ENCODE assay signal across 8 mouse cellular contexts in the genomic region with DNA sequence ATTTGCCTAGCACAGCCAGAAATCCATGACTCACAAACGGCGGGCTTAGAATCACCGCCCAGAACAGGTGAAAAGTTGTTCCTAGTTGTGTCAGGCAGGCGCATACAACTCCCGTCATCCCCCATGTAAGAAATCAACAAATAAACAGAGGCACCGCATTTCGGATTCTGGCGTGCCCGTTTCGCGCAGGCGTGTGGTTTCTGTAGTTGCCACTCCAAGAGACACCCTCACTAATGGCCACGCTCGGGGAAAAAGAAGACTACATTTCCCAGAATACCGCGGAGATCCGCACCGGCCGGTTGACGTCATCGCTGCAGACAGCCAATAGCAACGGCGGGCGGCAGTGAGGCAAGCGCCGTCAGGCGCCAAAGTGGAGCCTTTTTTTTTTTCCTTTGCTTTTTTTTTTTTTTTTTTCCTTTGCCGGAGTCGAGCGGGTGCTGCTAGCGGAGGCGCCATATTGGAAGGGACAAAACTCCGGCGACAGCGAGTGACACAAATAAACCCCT. TPM values are rescaled to one million over a fixed set of nuclear protein-coding genes. Genes with fewer than 3 reads are reported as not detected.
DNase-seq lines count a peak whose midpoint lies in the region; ATAC-seq lines count a peak whose summit lies in the region.

A gene (plus strand): TSS at position 346 of the 506 bp plus-strand sequence.

- H3K4me1 ChIP-seq in intestine, embryonic 14.5 days (replicated peaks; ENCODE audit: control insufficient read depth, insufficient read depth, low read length) = peaks cover 3% of the 10 kb centered on the region; the same call in 1 of the 2 replicates

- H3K9me3 ChIP-seq in intestine, embryonic 14.5 days (ENCODE audit: control insufficient read depth, low read length) = no peaks in the 10 kb centered on the region

- H3K4me3 ChIP-seq in intestine, embryonic 14.5 days (ENCODE audit: low read depth, low read length) = peak within 1 kb of the TSS; percentile 81

- 0% methylated on average over 35 of the region's 35 CpGs for WGBS in intestine, embryonic 14.5 days

- H3K9ac ChIP-seq in intestine, embryonic 14.5 days (ENCODE audit: low read length) = peak within 1 kb of the TSS; percentile 90

- peak; percentile 98 for ATAC-seq in intestine, embryonic 14.5 days (replicated peaks; ENCODE audit: low FRiP score, low TSS enrichment, low read depth)

- peaks cover 25% of the 10 kb centered on the region for H3K36me3 ChIP-seq in intestine, embryonic 14.5 days (ENCODE audit: control insufficient read depth, insufficient read depth, low read length)

- peak within 1 kb of the TSS; percentile 98 for H3K27ac ChIP-seq in intestine, embryonic 14.5 days (ENCODE audit: low read depth)

- DNase-seq in adrenal gland, adult 18-20 months (ENCODE audit: low spot score in 2 of 2) = peak; percentile 89 to 90
- DNase-seq in embryo, embryonic 11 days = peak; percentile 98
- DNase-seq in gastrocnemius, postnatal 25 days = peak; percentile 99
- DNase-seq in intestine, embryonic 14.5 days (ENCODE audit: low spot score) = peak; percentile 90
- peak; percentile 99 to 100 for DNase-seq in left cerebral cortex, postnatal 14 days (ENCODE audit: low spot score in 2 of 2)
- peak; percentile 98 for DNase-seq in mesoderm, embryonic 11.5 days (ENCODE audit: low read depth, low spot score)
- DNase-seq in right cerebral cortex, postnatal 36 days (ENCODE audit: low spot score in 2 of 2) = peak; percentile 99
- peak; percentile 98 for DNase-seq in yolk sac, embryonic 10.5 days (ENCODE audit: low spot score)

- intact Hi-C loops in left cerebral cortex, postnatal 14 days (cut with DNase I) = loop anchor here (5.0 kb wide), 2 partner anchors 97 to 152 kb away; a partner anchor contains a TSS

- no peaks in the 10 kb centered on the region for H3K27me3 ChIP-seq in intestine, embryonic 14.5 days (replicated peaks; ENCODE audit: control insufficient read depth, insufficient read depth, low read length)

- peak within 1 kb of the TSS; percentile 68 for H3K4me2 ChIP-seq in intestine, embryonic 14.5 days (ENCODE audit: low read length)

RNA-seq across cellular contexts. Expression of the gene that starts here (rescaled TPM):
- total RNA-seq in adrenal gland, adult 18-20 months (2021) = 10 to 100 TPM; 22.8 to 23.0 TPM
- 10 to 100 TPM in 1 of 2 experiments, 1 to 10 TPM in 1; 9.3 to 10.2 TPM for total RNA-seq in gastrocnemius, postnatal 25 days (2021)
- 41.3 and 49.9 TPM in 2 replicates for polyA plus RNA-seq in intestine, embryonic 14.5 days (2014; fragmentation: Nextera tagmentation; extraction: Ambion mirVana)
- 10 to 100 TPM; 20.6 to 22.1 TPM for total RNA-seq in left cerebral cortex, postnatal 14 days (2021)

Comparison
In these comparisons a context has a peak if more than half of its experiments do, and no peak if none do; other contexts are left out.
1. Peak in every context shown above with its lines: DNase-seq, ATAC-seq, H3K4me3 ChIP-seq and H3K27ac ChIP-seq.